Mouse (Mus musculus) spleen, postnatal 36 days (tissue): ENCODE data around the gene Rusc2.

Experiments used
- DNase-seq, 2 experiments: peaks; one replicate each; pipeline ENCODE4 v3.0.0; 2022; ENCODE audit warnings: low spot score in 2 of 2, mixed read lengths in 1 of 2

Rusc2 gene

DNA sequence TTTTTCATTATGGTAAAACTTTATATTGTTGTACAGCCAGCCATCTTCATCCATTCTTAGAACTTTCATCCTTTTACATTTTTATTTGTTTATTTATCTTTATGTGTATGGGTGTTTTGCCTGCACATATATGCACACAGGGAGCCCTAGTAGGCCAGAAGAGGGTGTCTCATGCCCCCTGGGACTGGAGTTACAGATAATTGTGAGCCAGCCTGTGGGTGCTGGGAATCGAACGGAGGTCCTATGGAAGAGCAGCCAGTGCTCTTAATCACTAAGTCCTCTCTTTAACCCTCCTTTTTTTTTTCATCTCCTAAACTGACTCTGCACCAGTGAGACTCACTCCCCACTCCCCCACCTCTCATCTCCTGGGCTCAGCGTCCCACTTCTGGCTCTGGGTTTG is 2.8 kb downstream of the Rusc2 start:
- no peak for DNase-seq

DNA sequence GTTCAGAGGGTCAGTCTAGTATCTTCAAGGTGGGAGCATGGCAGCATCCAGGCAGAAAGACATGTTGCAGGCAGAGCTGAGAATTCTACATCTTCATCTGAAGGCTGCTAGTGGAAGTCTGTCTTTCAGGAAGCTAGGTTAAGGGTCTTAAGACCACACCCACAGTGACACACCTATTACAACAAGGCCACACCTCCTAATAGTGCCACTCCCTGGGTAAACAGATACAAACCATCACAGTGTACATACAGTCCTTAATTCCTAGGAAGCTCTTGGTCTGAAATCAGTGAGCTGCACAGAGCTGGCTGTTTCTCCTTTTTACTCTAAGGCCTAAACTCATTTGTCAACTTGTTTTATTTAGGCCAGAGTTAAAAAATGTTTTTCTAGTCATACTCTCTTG is 5.2 kb downstream of the Rusc2 start:
- DNase-seq, result no peak

- DNase-seq, result no peak
These were observed 7.6 kb downstream of the Rusc2 start for GRCm38 (mm10) chr4:43389390-43389789.

GRCm38 (mm10) chr4:43389845-43390440 is 8.2 kb downstream of the Rusc2 start:
- no peak for DNase-seq

DNA sequence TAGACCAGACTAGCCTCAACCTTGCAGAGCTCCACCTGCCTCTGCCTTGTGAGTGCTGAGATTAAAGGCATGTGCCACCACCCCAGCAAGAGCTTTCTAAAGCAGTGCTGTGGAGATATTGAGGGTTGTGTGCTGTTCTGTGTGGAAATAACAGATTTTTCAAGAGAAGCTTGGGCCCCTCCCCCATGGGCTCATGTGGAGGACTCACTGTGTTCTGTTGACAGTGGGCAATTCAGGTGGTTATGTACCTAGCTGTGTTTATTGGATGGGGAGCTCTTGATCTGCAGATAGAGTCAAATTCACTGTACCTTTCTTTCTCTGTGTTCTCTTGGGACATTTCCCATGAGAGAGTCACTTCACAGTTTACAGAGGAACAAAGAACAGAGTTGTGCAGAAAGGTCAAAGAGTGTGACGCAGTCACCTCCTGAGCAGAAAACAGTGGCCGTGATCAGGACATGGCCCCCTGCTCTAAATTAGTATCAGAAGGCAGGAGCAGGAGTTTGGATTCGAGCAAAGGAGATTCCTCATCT is 9.8 kb downstream of the Rusc2 start:
- no peak for DNase-seq

DNA sequence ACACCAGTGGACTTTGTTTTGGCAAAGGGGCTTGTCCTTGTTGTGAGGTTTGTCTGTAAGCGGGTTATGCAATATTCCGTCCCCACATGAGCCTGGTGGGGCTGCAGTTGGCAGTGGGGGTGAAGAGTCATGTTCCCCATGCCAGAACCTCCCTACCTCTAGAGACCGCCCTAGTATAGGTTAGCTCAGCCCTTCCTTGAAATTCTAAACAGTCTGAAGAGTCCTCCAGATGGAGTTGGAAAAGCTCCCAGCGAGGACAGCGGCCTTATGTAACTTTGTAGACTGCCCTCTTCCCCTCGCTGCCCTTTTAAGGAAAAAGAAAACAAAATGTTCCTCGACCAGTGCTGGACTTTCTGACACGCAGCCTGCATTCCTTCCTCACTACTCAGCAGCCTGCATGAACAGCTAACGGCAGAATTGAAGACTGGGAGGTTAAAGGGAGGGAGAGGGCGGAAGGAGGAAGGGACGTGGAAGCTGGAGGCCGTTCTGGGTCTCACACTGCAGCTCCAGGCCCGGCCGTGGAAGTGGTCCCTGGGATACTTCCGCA is 12.6 kb downstream of the Rusc2 start:
- peak; percentile 19 to 28 for DNase-seq

DNA sequence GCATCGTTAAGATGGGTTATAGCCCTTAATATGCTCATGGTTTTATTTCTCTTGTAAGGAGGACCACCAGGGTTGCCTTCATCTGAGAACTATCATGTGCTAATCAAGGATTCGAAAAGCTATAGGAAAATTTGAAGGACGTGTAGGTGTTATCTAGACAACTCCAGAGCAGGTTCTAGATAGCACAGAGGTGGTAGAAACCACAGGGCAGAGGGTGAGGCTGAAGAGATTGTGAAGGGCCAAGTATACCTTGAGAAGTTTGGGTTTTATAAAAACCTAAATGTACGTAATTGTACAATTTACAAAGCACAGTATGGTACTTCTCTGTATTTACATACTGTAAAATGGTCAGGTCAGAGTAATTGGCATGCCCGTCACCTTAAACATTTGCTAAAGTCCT is 13.4 kb downstream of the Rusc2 start:
- no peak for DNase-seq

- DNase-seq, result no peak
These were observed 14.1 kb downstream of the Rusc2 start for GRCm38 (mm10) chr4:43395836-43396235.

- DNase-seq, result no peak
These were observed 14.6 kb downstream of the Rusc2 start for GRCm38 (mm10) chr4:43396381-43396780.

DNA sequence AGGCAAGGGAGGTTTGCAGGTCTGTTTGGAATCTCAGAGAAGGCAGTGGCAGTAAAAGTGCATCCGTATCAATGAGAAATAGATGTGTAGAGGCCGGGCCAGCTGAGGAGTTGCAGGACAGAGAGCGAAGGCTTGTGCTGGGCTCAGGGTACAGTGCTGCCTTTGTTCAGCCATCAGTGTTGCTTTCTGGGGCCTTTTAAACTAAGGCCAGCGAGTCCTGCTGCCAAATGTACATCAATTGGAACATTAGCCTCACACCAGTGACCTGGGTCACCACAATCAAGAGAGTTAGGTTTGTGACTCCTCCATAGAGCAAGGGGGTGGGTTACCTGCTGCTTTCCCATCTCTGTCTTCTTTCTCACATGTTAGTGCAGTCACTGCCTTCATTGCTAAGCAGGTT is 16.2 kb downstream of the Rusc2 start:
- no peak for DNase-seq

- DNase-seq, result no peak
These were observed 17.1 kb downstream of the Rusc2 start for GRCm38 (mm10) chr4:43398829-43399331.

DNA sequence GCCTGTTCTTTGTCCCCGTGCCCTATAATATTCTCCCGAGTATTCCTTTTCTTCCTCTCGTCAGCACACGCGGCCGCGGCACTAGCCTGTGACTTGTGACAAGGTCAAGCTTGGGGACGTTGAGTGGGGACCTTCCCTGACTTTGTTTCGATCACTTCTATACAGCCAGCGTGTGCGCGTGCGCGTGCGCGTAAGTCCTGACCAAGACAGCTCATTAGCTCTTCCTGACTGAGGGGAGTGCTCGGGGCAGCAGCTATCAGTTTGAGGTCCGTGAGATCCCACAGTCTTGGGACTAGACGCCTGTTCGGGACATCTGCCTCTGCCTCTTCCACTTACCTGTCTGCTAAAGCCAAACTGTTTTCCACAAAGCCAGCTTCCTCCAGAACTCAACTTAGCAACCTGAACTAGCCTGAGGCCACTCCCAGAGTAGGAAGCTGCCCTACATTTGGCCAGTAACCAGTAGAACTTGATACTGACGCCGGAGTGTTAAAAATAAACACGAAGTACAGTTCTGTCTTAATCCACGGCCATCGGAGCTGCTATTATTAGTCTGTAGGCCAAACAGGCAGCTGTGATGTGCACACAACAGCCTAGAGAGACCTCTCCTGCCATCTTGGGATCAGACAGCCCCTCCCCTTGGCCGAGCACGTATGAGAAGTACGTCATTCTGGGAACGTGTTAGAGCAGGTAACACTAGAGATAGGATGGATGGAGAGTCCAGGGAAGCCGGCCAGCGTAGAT is 17.8 kb downstream of the Rusc2 start:
- DNase-seq, result no peak

- no peak for DNase-seq
These were observed 19.2 kb downstream of the Rusc2 start for GRCm38 (mm10) chr4:43400976-43401375.

GRCm38 (mm10) chr4:43401486-43401885 is 19.7 kb downstream of the Rusc2 start:
- no peak for DNase-seq

DNA sequence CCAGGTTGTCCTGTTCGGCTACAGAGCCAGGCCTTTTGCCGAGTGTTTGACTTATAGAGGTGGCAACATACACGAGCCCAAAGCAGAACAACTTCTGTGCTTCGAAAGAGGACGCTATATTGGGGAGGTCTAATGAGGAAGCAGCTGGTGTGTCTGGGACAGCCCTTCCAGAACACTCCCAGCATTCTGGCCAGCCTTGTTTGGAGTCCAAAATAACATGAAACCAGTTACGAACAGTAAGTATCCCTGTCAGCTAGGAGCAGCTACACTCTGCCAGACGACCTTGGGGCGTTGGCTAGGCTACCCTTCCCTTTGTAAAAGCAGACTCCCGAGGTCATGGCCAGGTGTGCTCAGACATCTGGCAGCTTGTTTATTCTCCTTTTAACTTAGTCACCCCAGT is 20.4 kb downstream of the Rusc2 start:
- no peak for DNase-seq

GRCm38 (mm10) chr4:43404697-43405096 is 22.9 kb downstream of the Rusc2 start:
- no peak for DNase-seq

GRCm38 (mm10) chr4:43406162-43406971 is 24.6 kb downstream of the Rusc2 start:
- DNase-seq, result peak in 1 of 2 experiments; percentile 17

GRCm38 (mm10) chr4:43407071-43407920 is 25.5 kb downstream of the Rusc2 start:
- DNase-seq, result no peak

DNA sequence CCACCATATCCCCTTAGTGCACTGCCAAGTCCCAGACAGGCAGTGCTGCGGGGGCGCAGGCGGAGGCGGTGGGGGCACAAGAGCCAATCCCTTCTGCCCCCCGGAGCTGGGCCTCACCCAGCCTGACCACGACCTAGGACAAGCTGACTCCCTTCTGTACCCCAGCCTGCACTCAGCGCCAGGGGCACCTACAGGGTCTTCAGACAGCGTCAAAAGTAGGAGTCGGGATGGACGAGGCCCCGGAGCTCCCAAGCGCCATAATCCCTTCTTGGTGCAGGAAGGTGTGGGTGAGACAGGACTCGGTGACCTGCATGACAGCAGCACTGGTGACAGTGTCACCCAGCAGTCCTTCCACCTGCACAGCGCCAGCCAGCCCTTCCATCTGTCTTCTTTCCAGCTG is 33.0 kb downstream of the Rusc2 start:
- DNase-seq, result no peak

- DNase-seq, result no peak
These were observed 33.7 kb downstream of the Rusc2 start for GRCm38 (mm10) chr4:43415221-43416070.
